ENCODE assay signal across 21 mouse cellular contexts in the genomic region with DNA sequence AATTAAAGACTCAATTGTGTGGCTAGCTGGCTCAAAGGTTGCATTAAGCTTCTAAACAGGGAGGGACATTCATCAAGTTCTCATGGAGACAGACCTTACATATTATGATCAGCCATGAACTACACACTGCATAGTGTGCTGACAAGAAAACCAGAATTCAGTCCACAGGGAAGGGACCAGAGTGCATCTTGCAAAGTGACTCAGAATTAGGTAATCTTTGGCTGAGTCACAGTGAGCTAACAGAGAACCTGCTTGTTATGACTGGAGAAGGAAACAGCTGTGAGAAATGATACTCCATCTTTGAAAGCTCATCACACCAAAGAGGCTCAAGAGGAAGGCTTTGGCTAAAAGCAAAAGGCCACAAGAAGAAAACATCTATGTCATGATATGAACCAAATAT. TPM values are rescaled to one million over a fixed set of nuclear protein-coding genes. Genes with fewer than 3 reads are reported as not detected.
A peak's percentile ranks its signal among the peaks of the same experiment; 100 is the strongest.
DNase-seq lines count a peak whose midpoint lies in the region; ATAC-seq and TF ChIP-seq lines count a peak whose summit lies in the region.
"Had no signal": no experiment of that assay in that cellular context is flagged by ENCODE, and none has a peak within 500 bp of the region (broad histone marks: within the 10 kb centered on the region; RNA-seq: fewer than 3 reads in every experiment).

No protein-coding gene starts in this region.

- DNase-seq in embryonic facial prominence, embryonic 14.5 days (ENCODE audit: low spot score): no peak
- DNase-seq in embryonic facial prominence, embryonic 10.5 days (ENCODE audit: low spot score): no peak
- peak; percentile 46 for DNase-seq in heart, postnatal 0 days (ENCODE audit: low spot score)
- no peak for DNase-seq in heart, postnatal 4 days
- peak; percentile 74 for DNase-seq in 416B (ENCODE audit: low read depth)
- DNase-seq in brain, adult 2 months (ENCODE audit: low read depth, low spot score): peak; percentile 65
- no peak for DNase-seq in left cerebral cortex, adult 11 months (ENCODE audit: low spot score)
- no peak for DNase-seq in left cerebral cortex, adult 18-20 months (ENCODE audit: low spot score in 2 of 2)
- DNase-seq: cerebellum, adult 9-11 months; kidney, postnatal 4 days; layer of hippocampus, postnatal 36 days; left cerebral cortex, postnatal 4 days; right cerebral cortex, adult 18-20 months; thymus, adult 18-20 months had no signal

- no peaks in the 10 kb centered on the region for H3K36me3 ChIP-seq in embryonic facial prominence, embryonic 14.5 days (ENCODE audit: control insufficient read depth, insufficient read depth, low read length)
- H3K36me3 ChIP-seq in embryonic facial prominence, embryonic 10.5 days (replicated peaks): no peaks in the 10 kb centered on the region
- H3K36me3 ChIP-seq in heart, postnatal 0 days (replicated peaks; ENCODE audit: control insufficient read depth, insufficient read depth, low read length): no peaks in the 10 kb centered on the region
- H3K36me3 ChIP-seq: forebrain, embryonic 12.5 days; G1E; liver, embryonic 12.5 days; lung, embryonic 15.5 days; midbrain, embryonic 15.5 days had no signal

- H3K4me3 ChIP-seq in embryonic facial prominence, embryonic 14.5 days (ENCODE audit: low read depth, low read length): no peak overlapping the region
- no peak overlapping the region for H3K4me3 ChIP-seq in embryonic facial prominence, embryonic 10.5 days
- no peak overlapping the region for H3K4me3 ChIP-seq in heart, postnatal 0 days (ENCODE audit: low read depth, low read length)
- H3K4me3 ChIP-seq: forebrain, embryonic 12.5 days; liver, embryonic 12.5 days; lung, embryonic 15.5 days; midbrain, embryonic 15.5 days had no signal

- no peak for TF ChIP-seq EP300 in heart, postnatal 0 days (IDR thresholded peaks at IDR 0.05; ENCODE audit: low read depth)

- TF ChIP-seq CTCF in heart, postnatal 0 days (IDR thresholded peaks at IDR 0.05; ENCODE audit: low read depth): no peak

- ATAC-seq in embryonic facial prominence, embryonic 14.5 days (ENCODE audit: low read depth): peak; percentile 37; the same call in 1 of the 2 replicates
- peak; percentile 64; the same call in 1 of the 2 replicates for ATAC-seq in heart, postnatal 0 days (ENCODE audit: insufficient read depth, low read depth)
- ATAC-seq: inflammation-experienced regulatory T-cells, adult 6 months; liver, embryonic 12.5 days; midbrain, embryonic 15.5 days had no signal

- H3K27ac ChIP-seq in embryonic facial prominence, embryonic 14.5 days (replicated peaks; ENCODE audit: low read depth, low read length): no peak overlapping the region
- H3K27ac ChIP-seq in embryonic facial prominence, embryonic 10.5 days (replicated peaks): no peak overlapping the region
- H3K27ac ChIP-seq in heart, postnatal 0 days (ENCODE audit: low read depth): no peak overlapping the region
- H3K27ac ChIP-seq: forebrain, embryonic 12.5 days; liver, embryonic 12.5 days; lung, embryonic 15.5 days; midbrain, embryonic 15.5 days had no signal

- H3K4me1 ChIP-seq in embryonic facial prominence, embryonic 14.5 days (ENCODE audit: control insufficient read depth, insufficient read depth, low read length): no peaks in the 10 kb centered on the region; the same call in 1 of the 2 replicates
- H3K4me1 ChIP-seq in embryonic facial prominence, embryonic 10.5 days: no peaks in the 10 kb centered on the region
- no peaks in the 10 kb centered on the region for H3K4me1 ChIP-seq in heart, postnatal 0 days (ENCODE audit: control insufficient read depth, insufficient read depth)
- H3K4me1 ChIP-seq: forebrain, embryonic 12.5 days; liver, embryonic 12.5 days; lung, embryonic 15.5 days; midbrain, embryonic 15.5 days had no signal

- no peak overlapping the region for H3K9ac ChIP-seq in embryonic facial prominence, embryonic 14.5 days (ENCODE audit: low read depth, low read length)
- no peak overlapping the region for H3K9ac ChIP-seq in heart, postnatal 0 days (replicated peaks; ENCODE audit: low read depth, low read length)
- H3K9ac ChIP-seq: forebrain, embryonic 12.5 days; liver, embryonic 12.5 days; lung, embryonic 15.5 days; midbrain, embryonic 15.5 days had no signal

- H3K9me3 ChIP-seq in embryonic facial prominence, embryonic 14.5 days (ENCODE audit: control insufficient read depth, low read length): no peaks in the 10 kb centered on the region
- no peaks in the 10 kb centered on the region for H3K9me3 ChIP-seq in embryonic facial prominence, embryonic 10.5 days
- H3K9me3 ChIP-seq in heart, postnatal 0 days (replicated peaks; ENCODE audit: control insufficient read depth, low read length): no peaks in the 10 kb centered on the region
- H3K9me3 ChIP-seq: forebrain, embryonic 12.5 days; G1E; liver, embryonic 12.5 days; lung, embryonic 15.5 days; midbrain, embryonic 15.5 days had no signal

- no peak overlapping the region for H3K4me2 ChIP-seq in embryonic facial prominence, embryonic 14.5 days (ENCODE audit: low read depth, low read length)
- no peak overlapping the region for H3K4me2 ChIP-seq in heart, postnatal 0 days (ENCODE audit: low read depth, low read length)
- H3K4me2 ChIP-seq: forebrain, embryonic 12.5 days; liver, embryonic 12.5 days; lung, embryonic 15.5 days; midbrain, embryonic 15.5 days had no signal

- H3K27me3 ChIP-seq in embryonic facial prominence, embryonic 14.5 days (replicated peaks; ENCODE audit: control insufficient read depth, insufficient read depth, low read length): no peaks in the 10 kb centered on the region
- H3K27me3 ChIP-seq in embryonic facial prominence, embryonic 10.5 days (replicated peaks; ENCODE audit: low read depth, poor library complexity, severe bottlenecking): no peaks in the 10 kb centered on the region
- H3K27me3 ChIP-seq in heart, postnatal 0 days (ENCODE audit: control insufficient read depth, insufficient read depth, low read length): no peaks in the 10 kb centered on the region
- H3K27me3 ChIP-seq: forebrain, embryonic 12.5 days; liver, embryonic 12.5 days; lung, embryonic 15.5 days; midbrain, embryonic 15.5 days had no signal

RNA-seq across cellular contexts. Expression of a gene that starts 20.8 kb away (rescaled TPM):
- polyA plus RNA-seq in embryonic facial prominence, embryonic 14.5 days (2014; fragmentation: Nextera tagmentation; extraction: Ambion mirVana): 26.1 and 28.9 TPM in 2 replicates
- 13.6 TPM in 2 replicates for polyA plus RNA-seq in embryonic facial prominence, embryonic 10.5 days (2016; fragmentation: Nextera tagmentation; extraction: Ambion mirVana)
- 0.46 and 2.0 TPM in 2 replicates for total RNA-seq in heart, postnatal 0 days (2014; rRNA removed; ENCODE audit: low replicate concordance)
- 2.8 and 3.1 TPM in 2 replicates for polyA plus RNA-seq in heart, postnatal 0 days (2015; fragmentation: Nextera tagmentation; extraction: Ambion mirVana)
- 1 to 10 TPM; 3.7 to 4.3 TPM for total RNA-seq in heart, postnatal 4 days (2021)
- under 1 TPM; 0.23 to 0.26 TPM for total RNA-seq in left cerebral cortex, adult 18-20 months (2021)
- total RNA-seq: megakaryocyte, adult 5-6 weeks had no signal
- polyA plus RNA-seq: G1E; inflammation-experienced regulatory T-cells, adult 6 months had no signal

RNA-seq across cellular contexts. Expression of a gene that starts 56.2 kb away (rescaled TPM):
- 3.0 and 5.5 TPM in 2 replicates for polyA plus RNA-seq in embryonic facial prominence, embryonic 14.5 days (2014; fragmentation: Nextera tagmentation; extraction: Ambion mirVana)
- 2.4 and 3.0 TPM in 2 replicates for polyA plus RNA-seq in embryonic facial prominence, embryonic 10.5 days (2016; fragmentation: Nextera tagmentation; extraction: Ambion mirVana)
- 0.62 and 2.5 TPM in 2 replicates for total RNA-seq in heart, postnatal 0 days (2014; rRNA removed; ENCODE audit: low replicate concordance)
- polyA plus RNA-seq in heart, postnatal 0 days (2015; fragmentation: Nextera tagmentation; extraction: Ambion mirVana): 0.16 and 0.30 TPM in 2 replicates
- 1 to 10 TPM; 1.1 to 1.4 TPM for total RNA-seq in heart, postnatal 4 days (2021)
- total RNA-seq in left cerebral cortex, adult 18-20 months (2021): under 1 TPM in 1 of 2 experiments, not detected in 1; 0.19 TPM
- total RNA-seq: megakaryocyte, adult 5-6 weeks had no signal
- polyA plus RNA-seq: G1E; inflammation-experienced regulatory T-cells, adult 6 months had no signal

Comparison
In these comparisons a context has a peak if more than half of its experiments do, and no peak if none do; other contexts are left out.
1. DNase-seq: peak in heart, postnatal 0 days (single experiment), 416B (single experiment) and brain, adult 2 months (single experiment); none in embryonic facial prominence, embryonic 14.5 days (single experiment), embryonic facial prominence, embryonic 10.5 days (single experiment), heart, postnatal 4 days (single experiment), left cerebral cortex, adult 11 months (single experiment) and left cerebral cortex, adult 18-20 months (0 of 2).